Mouse (Mus musculus): ENCODE results near the gene Bmp2k. TPM values are rescaled to one million over a fixed set of nuclear protein-coding genes. Genes with fewer than 3 reads are reported as not detected.
A peak's percentile ranks its signal among the peaks of the same experiment; 100 is the strongest.

The Bmp2k gene
- polyA plus RNA-seq, 1 experiment from 2014 or later, result 11.9 TPM

GRCm38 (mm10) chr5:97111207-97111910 is 113.9 kb downstream of the Bmp2k start, which contains the start of gene Paqr3:
Gene Paqr3 (minus strand): TSS chr5:97111596.
- Histone ChIP-seq H3K4me3 (replicated peaks; ENCODE audit: low read depth, low read length) (peak within 1 kb of the TSS; percentile 66), H3K27me3 (ENCODE audit: insufficient read depth, low read length) (no peaks in the 10 kb centered on the region), H3K27ac (no peak within 1 kb of the TSS), H3K36me3 (ENCODE audit: insufficient read depth, low read length) (no peaks in the 10 kb centered on the region), H3K9me3 (replicated peaks; ENCODE audit: low read length) (no peaks in the 10 kb centered on the region), H3K9ac (ENCODE audit: low read depth, low read length) (peak within 1 kb of the TSS; percentile 58), H3K4me2 (ENCODE audit: low read length) (peak within 1 kb of the TSS; percentile 89), H3K4me1 (replicated peaks; ENCODE audit: insufficient read depth, low read length) (no peaks in the 10 kb centered on the region)
- ATAC-seq (replicated peaks; ENCODE audit: low FRiP score, low read depth) (peak; percentile 99), DNase-seq (ENCODE audit: low spot score) (peak; percentile 96)
- TF ChIP-seq CTCF (IDR thresholded peaks at IDR 0.05; ENCODE audit: low read depth), result peak; percentile 14; the same call in 1 of the 2 replicates
- WGBS, result 1% methylated on average over 56 of the region's 62 CpGs

- no peak for ATAC-seq (replicated peaks; ENCODE audit: low FRiP score, low read depth)
- WGBS, result 69% methylated on average over 12 of the region's 12 CpGs
- Histone ChIP-seq H3K4me2 (ENCODE audit: low read length) (no peak overlapping the region), H3K9me3 (replicated peaks; ENCODE audit: low read length) (no peaks in the 10 kb centered on the region), H3K36me3 (ENCODE audit: insufficient read depth, low read length) (no peaks in the 10 kb centered on the region), H3K9ac (ENCODE audit: low read depth, low read length) (no peak overlapping the region), H3K27ac (no peak overlapping the region), H3K4me3 (replicated peaks; ENCODE audit: low read depth, low read length) (no peak overlapping the region), H3K27me3 (ENCODE audit: insufficient read depth, low read length) (no peaks in the 10 kb centered on the region), H3K4me1 (replicated peaks; ENCODE audit: insufficient read depth, low read length) (no peaks in the 10 kb centered on the region)
- no peak for TF ChIP-seq CTCF (IDR thresholded peaks at IDR 0.05; ENCODE audit: low read depth)
- no peak for DNase-seq (ENCODE audit: low spot score)
Observed at GRCm38 (mm10) chr5:97124977-97125376, 127.5 kb downstream of the Bmp2k start.

GRCm38 (mm10) chr5:97125459-97125970 is 128.0 kb downstream of the Bmp2k start:
- Histone ChIP-seq H3K4me3 (replicated peaks; ENCODE audit: low read depth, low read length) (no peak overlapping the region), H3K4me1 (replicated peaks; ENCODE audit: insufficient read depth, low read length) (no peaks in the 10 kb centered on the region), H3K36me3 (ENCODE audit: insufficient read depth, low read length) (no peaks in the 10 kb centered on the region), H3K9ac (ENCODE audit: low read depth, low read length) (no peak overlapping the region), H3K27me3 (ENCODE audit: insufficient read depth, low read length) (no peaks in the 10 kb centered on the region), H3K9me3 (replicated peaks; ENCODE audit: low read length) (no peaks in the 10 kb centered on the region), H3K27ac (no peak overlapping the region), H3K4me2 (ENCODE audit: low read length) (no peak overlapping the region)
- DNase-seq (ENCODE audit: low spot score), result no peak
- TF ChIP-seq CTCF (IDR thresholded peaks at IDR 0.05; ENCODE audit: low read depth), result no peak
- no peak for ATAC-seq (replicated peaks; ENCODE audit: low FRiP score, low read depth)
- 66% methylated on average over 10 of the region's 10 CpGs for WGBS

GRCm38 (mm10) chr5:97126005-97126404 is 128.5 kb downstream of the Bmp2k start:
- Histone ChIP-seq H3K9ac (ENCODE audit: low read depth, low read length) (no peak overlapping the region), H3K27ac (no peak overlapping the region), H3K4me3 (replicated peaks; ENCODE audit: low read depth, low read length) (no peak overlapping the region), H3K27me3 (ENCODE audit: insufficient read depth, low read length) (no peaks in the 10 kb centered on the region), H3K9me3 (replicated peaks; ENCODE audit: low read length) (no peaks in the 10 kb centered on the region), H3K36me3 (ENCODE audit: insufficient read depth, low read length) (no peaks in the 10 kb centered on the region), H3K4me2 (ENCODE audit: low read length) (no peak overlapping the region), H3K4me1 (replicated peaks; ENCODE audit: insufficient read depth, low read length) (no peaks in the 10 kb centered on the region)
- DNase-seq (ENCODE audit: low spot score), result peak; percentile 81
- peak; percentile 82 for TF ChIP-seq CTCF (IDR thresholded peaks at IDR 0.05; ENCODE audit: low read depth)
- WGBS, result 17% methylated on average over 4 of the region's 4 CpGs
- peak; percentile 43; the same call in 1 of the 2 replicates for ATAC-seq (replicated peaks; ENCODE audit: low FRiP score, low read depth)

GRCm38 (mm10) chr5:97127284-97127683 is 129.8 kb downstream of the Bmp2k start:
- 75% methylated on average over 6 of the region's 6 CpGs for WGBS
- Histone ChIP-seq H3K4me2 (ENCODE audit: low read length) (no peak overlapping the region), H3K9me3 (replicated peaks; ENCODE audit: low read length) (no peaks in the 10 kb centered on the region), H3K9ac (ENCODE audit: low read depth, low read length) (no peak overlapping the region), H3K36me3 (ENCODE audit: insufficient read depth, low read length) (no peaks in the 10 kb centered on the region), H3K27me3 (ENCODE audit: insufficient read depth, low read length) (no peaks in the 10 kb centered on the region), H3K4me3 (replicated peaks; ENCODE audit: low read depth, low read length) (no peak overlapping the region), H3K4me1 (replicated peaks; ENCODE audit: insufficient read depth, low read length) (no peaks in the 10 kb centered on the region), H3K27ac (no peak overlapping the region)
- TF ChIP-seq CTCF (IDR thresholded peaks at IDR 0.05; ENCODE audit: low read depth), result no peak
- ATAC-seq (replicated peaks; ENCODE audit: low FRiP score, low read depth) (no peak), DNase-seq (ENCODE audit: low spot score) (no peak)

- H3K9ac ChIP-seq (ENCODE audit: low read depth, low read length), result no peak overlapping the region
- no peaks in the 10 kb centered on the region for H3K27me3 ChIP-seq (ENCODE audit: insufficient read depth, low read length)
- ATAC-seq (replicated peaks; ENCODE audit: low FRiP score, low read depth) (peak; percentile 29; the same call in 1 of the 2 replicates), DNase-seq (ENCODE audit: low spot score) (peak; percentile 85)
- 51% methylated on average over 21 of the region's 21 CpGs for WGBS
- H3K4me3 ChIP-seq (replicated peaks; ENCODE audit: low read depth, low read length), result no peak overlapping the region
- H3K4me1 ChIP-seq (replicated peaks; ENCODE audit: insufficient read depth, low read length), result no peaks in the 10 kb centered on the region
- H3K9me3 ChIP-seq (replicated peaks; ENCODE audit: low read length), result no peaks in the 10 kb centered on the region
- peak; percentile 80 for TF ChIP-seq CTCF (IDR thresholded peaks at IDR 0.05; ENCODE audit: low read depth)
- H3K36me3 ChIP-seq (ENCODE audit: insufficient read depth, low read length), result no peaks in the 10 kb centered on the region
- H3K4me2 ChIP-seq (ENCODE audit: low read length), result no peak overlapping the region
- no peak overlapping the region for H3K27ac ChIP-seq
Observed at GRCm38 (mm10) chr5:97128242-97129226, 131.0 kb downstream of the Bmp2k start.
